Mouse (Mus musculus): ENCODE results near the gene Cavin3. TPM values are rescaled to one million over a fixed set of nuclear protein-coding genes. Genes with fewer than 3 reads are reported as not detected.

Cavin3 gene
- polyA plus RNA-seq, 1 experiment: 0.96 TPM

DNA sequence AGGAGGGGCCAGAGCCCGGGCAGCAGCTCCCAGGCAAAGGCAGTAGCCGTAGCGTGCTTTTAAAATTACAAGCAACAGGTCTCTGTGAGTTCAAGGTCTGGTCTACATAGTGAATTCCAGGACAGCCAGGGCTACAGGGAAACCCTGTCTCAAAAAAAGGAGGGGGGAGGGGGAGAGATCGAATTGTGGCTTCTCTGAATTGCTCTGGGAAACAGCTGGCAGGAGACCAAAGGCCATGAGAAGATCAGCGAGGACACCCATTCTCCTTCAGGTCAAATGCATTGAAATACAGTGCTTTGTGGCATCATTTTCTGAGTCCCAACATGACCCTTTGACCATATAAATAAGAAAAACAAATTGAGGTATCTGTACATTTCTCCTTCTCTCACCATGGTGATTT is 2.9 kb upstream of the Cavin3 start:
- no peaks in the 10 kb centered on the region for H3K9me3 ChIP-seq (replicated peaks; ENCODE audit: control insufficient read depth, insufficient read depth, low read length, poor library complexity, severe bottlenecking)
- H3K36me3 ChIP-seq (ENCODE audit: control insufficient read depth, insufficient read depth, low read length, poor library complexity, severe bottlenecking): no peaks in the 10 kb centered on the region
- TF ChIP-seq POLR2A (IDR thresholded peaks at IDR 0.05; ENCODE audit: insufficient read depth, low read length) (no peak), EP300 (IDR thresholded peaks at IDR 0.05; ENCODE audit: insufficient read depth, low read depth, low read length) (no peak), CTCF (IDR thresholded peaks at IDR 0.05; ENCODE audit: low read depth, low read length) (no peak)
- H3K27me3 ChIP-seq (ENCODE audit: control insufficient read depth, insufficient read depth, low read length, poor library complexity, severe bottlenecking): 0 out of 2 replicates have a peak, but pooled peaks cover 1% of the 10 kb centered on the region
- H3K4me3 ChIP-seq (ENCODE audit: low read depth, low read length): no peak overlapping the region
- no peak overlapping the region for H3K9ac ChIP-seq (ENCODE audit: low read depth, poor library complexity, severe bottlenecking)
- no peaks in the 10 kb centered on the region for H3K4me1 ChIP-seq (ENCODE audit: control insufficient read depth, insufficient read depth, low read length)
- no peak overlapping the region for H3K27ac ChIP-seq (ENCODE audit: insufficient read depth, low read length)

GRCm38 (mm10) chr7:105482426-105482825 is 326 bp upstream of the Cavin3 start:
- no peak overlapping the region for H3K27ac ChIP-seq (ENCODE audit: insufficient read depth, low read length)
- H3K27me3 ChIP-seq (ENCODE audit: control insufficient read depth, insufficient read depth, low read length, poor library complexity, severe bottlenecking): 0 out of 2 replicates have a peak, but pooled peaks cover 1% of the 10 kb centered on the region
- H3K9me3 ChIP-seq (replicated peaks; ENCODE audit: control insufficient read depth, insufficient read depth, low read length, poor library complexity, severe bottlenecking): no peaks in the 10 kb centered on the region
- TF ChIP-seq POLR2A (IDR thresholded peaks at IDR 0.05; ENCODE audit: insufficient read depth, low read length) (no peak), CTCF (IDR thresholded peaks at IDR 0.05; ENCODE audit: low read depth, low read length) (no peak), EP300 (IDR thresholded peaks at IDR 0.05; ENCODE audit: insufficient read depth, low read depth, low read length) (no peak)
- H3K4me1 ChIP-seq (ENCODE audit: control insufficient read depth, insufficient read depth, low read length): no peaks in the 10 kb centered on the region
- peak overlapping the region; percentile 11 for H3K9ac ChIP-seq (ENCODE audit: low read depth, poor library complexity, severe bottlenecking)
- no peaks in the 10 kb centered on the region for H3K36me3 ChIP-seq (ENCODE audit: control insufficient read depth, insufficient read depth, low read length, poor library complexity, severe bottlenecking)
- peak overlapping the region; percentile 45 for H3K4me3 ChIP-seq (ENCODE audit: low read depth, low read length)

- H3K27me3 ChIP-seq (ENCODE audit: control insufficient read depth, insufficient read depth, low read length, poor library complexity, severe bottlenecking): 0 out of 2 replicates have a peak, but pooled peaks cover 1% of the 10 kb centered on the region
- no peaks in the 10 kb centered on the region for H3K4me1 ChIP-seq (ENCODE audit: control insufficient read depth, insufficient read depth, low read length)
- H3K9ac ChIP-seq (ENCODE audit: low read depth, poor library complexity, severe bottlenecking): no peak overlapping the region
- H3K4me3 ChIP-seq (ENCODE audit: low read depth, low read length): peak overlapping the region; percentile 45
- no peak overlapping the region for H3K27ac ChIP-seq (ENCODE audit: insufficient read depth, low read length)
- no peaks in the 10 kb centered on the region for H3K9me3 ChIP-seq (replicated peaks; ENCODE audit: control insufficient read depth, insufficient read depth, low read length, poor library complexity, severe bottlenecking)
- no peaks in the 10 kb centered on the region for H3K36me3 ChIP-seq (ENCODE audit: control insufficient read depth, insufficient read depth, low read length, poor library complexity, severe bottlenecking)
- TF ChIP-seq POLR2A (IDR thresholded peaks at IDR 0.05; ENCODE audit: insufficient read depth, low read length) (no peak), EP300 (IDR thresholded peaks at IDR 0.05; ENCODE audit: insufficient read depth, low read depth, low read length) (no peak), CTCF (IDR thresholded peaks at IDR 0.05; ENCODE audit: low read depth, low read length) (no peak)
These were observed 1.3 kb downstream of the Cavin3 start for GRCm38 (mm10) chr7:105480561-105481504.

DNA sequence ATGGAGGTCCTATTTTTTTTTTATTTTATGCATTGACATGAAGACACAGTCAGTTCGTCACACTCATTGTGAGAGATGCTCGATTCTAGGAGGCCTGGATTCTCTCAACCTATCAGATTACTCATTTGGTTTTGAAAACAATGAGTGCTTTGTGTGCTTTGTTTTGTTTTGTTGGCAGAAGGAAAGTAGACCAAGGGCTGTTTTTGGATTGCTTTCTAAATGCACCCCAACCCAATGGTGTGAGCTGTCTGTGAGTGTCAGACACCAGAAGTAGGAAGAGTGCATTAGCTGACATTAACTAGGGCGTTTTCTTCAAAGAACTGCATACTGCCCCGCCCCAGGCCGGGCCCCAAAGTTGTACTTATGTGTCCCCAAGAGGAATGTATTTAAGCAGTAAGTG is 2.0 kb downstream of the Cavin3 start:
- Histone ChIP-seq H3K4me3 (ENCODE audit: low read depth, low read length) (no peak overlapping the region), H3K9me3 (replicated peaks; ENCODE audit: control insufficient read depth, insufficient read depth, low read length, poor library complexity, severe bottlenecking) (no peaks in the 10 kb centered on the region), H3K36me3 (ENCODE audit: control insufficient read depth, insufficient read depth, low read length, poor library complexity, severe bottlenecking) (no peaks in the 10 kb centered on the region), H3K27ac (ENCODE audit: insufficient read depth, low read length) (no peak overlapping the region), H3K27me3 (ENCODE audit: control insufficient read depth, insufficient read depth, low read length, poor library complexity, severe bottlenecking) (0 out of 2 replicates have a peak, but pooled peaks cover 1% of the 10 kb centered on the region), H3K9ac (ENCODE audit: low read depth, poor library complexity, severe bottlenecking) (no peak overlapping the region), H3K4me1 (ENCODE audit: control insufficient read depth, insufficient read depth, low read length) (no peaks in the 10 kb centered on the region)
- TF ChIP-seq EP300 (IDR thresholded peaks at IDR 0.05; ENCODE audit: insufficient read depth, low read depth, low read length) (no peak), CTCF (IDR thresholded peaks at IDR 0.05; ENCODE audit: low read depth, low read length) (no peak), POLR2A (IDR thresholded peaks at IDR 0.05; ENCODE audit: insufficient read depth, low read length) (no peak)

GRCm38 (mm10) chr7:105479232-105479631 is 2.9 kb downstream of the Cavin3 start:
- Histone ChIP-seq H3K9me3 (replicated peaks; ENCODE audit: control insufficient read depth, insufficient read depth, low read length, poor library complexity, severe bottlenecking) (no peaks in the 10 kb centered on the region), H3K27ac (ENCODE audit: insufficient read depth, low read length) (no peak overlapping the region)

GRCm38 (mm10) chr7:105478344-105478743 is 3.8 kb downstream of the Cavin3 start:
- 0 out of 2 replicates have a peak, but pooled peaks cover 1% of the 10 kb centered on the region for H3K27me3 ChIP-seq (ENCODE audit: control insufficient read depth, insufficient read depth, low read length, poor library complexity, severe bottlenecking)
- no peaks in the 10 kb centered on the region for H3K4me1 ChIP-seq (ENCODE audit: control insufficient read depth, insufficient read depth, low read length)
- no peaks in the 10 kb centered on the region for H3K9me3 ChIP-seq (replicated peaks; ENCODE audit: control insufficient read depth, insufficient read depth, low read length, poor library complexity, severe bottlenecking)
- no peak overlapping the region for H3K4me3 ChIP-seq (ENCODE audit: low read depth, low read length)
- H3K9ac ChIP-seq (ENCODE audit: low read depth, poor library complexity, severe bottlenecking): no peak overlapping the region
- H3K27ac ChIP-seq (ENCODE audit: insufficient read depth, low read length): no peak overlapping the region
- TF ChIP-seq CTCF (IDR thresholded peaks at IDR 0.05; ENCODE audit: low read depth, low read length) (no peak), EP300 (IDR thresholded peaks at IDR 0.05; ENCODE audit: insufficient read depth, low read depth, low read length) (no peak), POLR2A (IDR thresholded peaks at IDR 0.05; ENCODE audit: insufficient read depth, low read length) (no peak)
- no peaks in the 10 kb centered on the region for H3K36me3 ChIP-seq (ENCODE audit: control insufficient read depth, insufficient read depth, low read length, poor library complexity, severe bottlenecking)

More at GRCm38 (mm10) chr7:105479232-105479631, 2.9 kb downstream of the Cavin3 start:
- Histone ChIP-seq H3K4me1 (ENCODE audit: control insufficient read depth, insufficient read depth, low read length) (no peaks in the 10 kb centered on the region), H3K36me3 (ENCODE audit: control insufficient read depth, insufficient read depth, low read length, poor library complexity, severe bottlenecking) (no peaks in the 10 kb centered on the region), H3K9ac (ENCODE audit: low read depth, poor library complexity, severe bottlenecking) (no peak overlapping the region), H3K4me3 (ENCODE audit: low read depth, low read length) (no peak overlapping the region), H3K27me3 (ENCODE audit: control insufficient read depth, insufficient read depth, low read length, poor library complexity, severe bottlenecking) (0 out of 2 replicates have a peak, but pooled peaks cover 1% of the 10 kb centered on the region)
- TF ChIP-seq POLR2A (IDR thresholded peaks at IDR 0.05; ENCODE audit: insufficient read depth, low read length): no peak

Measured in ES-Bruce4 (cell line).